Mouse (Mus musculus) CH12.LX (cell line): ENCODE data around the gene Sox10.

Experiments used
- CTCF ChIP-seq, 2 experiments: IDR thresholded peaks in 1 of 2; conservative IDR thresholded peaks in 1 of 2; 2 replicates each; pipeline ENCODE4 v1.5.1; 2011 to 2012; ENCODE audit warnings: low read depth in 2 of 2, low read length in 2 of 2, improper control_type of control experiment in 1 of 2, inconsistent platforms in 1 of 2, mild to moderate bottlenecking in 1 of 2, moderate library complexity in 1 of 2
- ELF1 ChIP-seq: IDR thresholded peaks from 2 replicates; pipeline ENCODE4 v1.6.1; 2014; ENCODE audit warnings: low read depth, mild to moderate bottlenecking, inconsistent platforms, low read length, improper control_type of control experiment
- MAZ ChIP-seq: IDR thresholded peaks from 2 replicates; pipeline ENCODE4 v1.6.1; 2012; ENCODE audit warnings: low read depth, mild to moderate bottlenecking, inconsistent platforms, low read length, improper control_type of control experiment, moderate library complexity
- MEF2A ChIP-seq: IDR thresholded peaks from 2 replicates; pipeline ENCODE4 v1.6.1; 2014; ENCODE audit warnings: low read depth, mild to moderate bottlenecking, inconsistent platforms, low read length, improper control_type of control experiment, borderline replicate concordance
- NRF1 ChIP-seq: IDR thresholded peaks from 2 replicates; pipeline ENCODE4 v1.6.1; 2014; ENCODE audit warnings: low read depth, mild to moderate bottlenecking, inconsistent platforms, low read length, improper control_type of control experiment, moderate library complexity
- POLR2A ChIP-seq: IDR thresholded peaks from 2 replicates; pipeline ENCODE4 v1.6.1; 2011; ENCODE audit warnings: low read depth, mild to moderate bottlenecking, improper control_type of control experiment, low read length
- RCOR1 ChIP-seq: conservative IDR thresholded peaks from 2 replicates; pipeline ENCODE4 v1.6.1; 2012; ENCODE audit warnings: low read depth, mild to moderate bottlenecking, inconsistent platforms, low read length, improper control_type of control experiment
- ZC3H11A ChIP-seq: IDR thresholded peaks from 2 replicates; pipeline ENCODE4 v1.6.1; 2012; ENCODE audit warnings: low read depth, mild to moderate bottlenecking, inconsistent platforms, low read length, improper control_type of control experiment

DNA sequence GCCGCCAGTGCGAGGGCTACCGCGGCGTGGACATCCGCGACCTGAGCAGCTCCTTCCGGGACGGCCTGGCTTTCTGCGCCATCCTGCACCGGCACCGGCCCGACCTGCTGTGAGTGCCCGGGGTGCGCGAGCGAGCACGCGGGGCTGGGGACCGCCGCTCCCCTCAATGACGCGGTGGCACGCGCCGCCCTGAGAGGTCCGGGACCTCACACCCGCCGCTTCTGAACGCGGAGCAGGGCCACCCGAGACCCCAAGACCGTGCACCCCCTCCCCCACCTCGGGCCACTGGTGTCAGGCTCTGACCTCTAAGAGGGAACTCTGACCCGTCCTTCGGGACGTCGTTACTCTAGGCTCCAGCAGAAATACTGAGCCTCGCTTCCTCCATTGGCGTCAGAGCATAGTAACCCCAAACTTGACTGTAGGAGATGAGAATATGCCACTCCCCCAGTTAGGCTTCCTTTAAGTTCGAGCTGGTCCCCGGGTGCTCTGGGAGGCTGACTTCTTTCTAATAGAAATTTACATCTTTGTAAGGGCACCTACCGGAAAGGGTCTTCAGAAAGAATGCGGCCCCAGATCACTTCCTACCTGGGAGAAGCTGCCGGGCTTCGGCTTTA is 55.6 kb downstream of the Sox10 start:
- TF ChIP-seq ZC3H11A (no peak), POLR2A (no peak; the same call in 1 of the 2 replicates), NRF1 (no peak), RCOR1 (no peak), CTCF (conservative IDR thresholded peaks at IDR 0.05 in 1 of 2, IDR thresholded peaks at IDR 0.05 in 1 of 2; ENCODE audit: low read depth in 2 of 2, low read length in 2 of 2) (no peak), ELF1 (no peak), MAZ (no peak), MEF2A (no peak)
